Mouse (Mus musculus): ENCODE data around the gene Pigv. TPM values are rescaled to one million over a fixed set of nuclear protein-coding genes. Genes with fewer than 3 reads are reported as not detected.
"Not testable (repeated sequence)": the region's sequence is repeated elsewhere in the genome, so short reads cannot be mapped to it uniquely, and the experiment has no call there.

Pigv gene
- polyA plus RNA-seq, 1 experiment = 15.8 TPM

- TF ChIP-seq CTCF (conservative IDR thresholded peaks at IDR 0.05; ENCODE audit: insufficient read depth, insufficient read length, low read depth, low read length) (peak; percentile 95), POLR2A (IDR thresholded peaks at IDR 0.05; ENCODE audit: low read depth, low read length) (no peak)
- Histone ChIP-seq H3K4me3 (ENCODE audit: insufficient read depth, low read depth, low read length) (peak within 1 kb of the TSS; percentile 43), H3K4me1 (ENCODE audit: control insufficient read depth, insufficient read depth, low read length) (no peaks in the 10 kb centered on the region), H3K27ac (ENCODE audit: insufficient read depth, low read depth, low read length) (peak within 1 kb of the TSS; percentile 5; the same call in 1 of the 2 replicates), H3K36me3 (ENCODE audit: control insufficient read depth, insufficient read depth, low read length) (no peaks in the 10 kb centered on the region), H3K27me3 (replicated peaks; ENCODE audit: control insufficient read depth, insufficient read depth, low read length) (no peaks in the 10 kb centered on the region)
- DNase-seq = peak; percentile 91
- WGBS = 25% methylated on average over 7 of the region's 7 CpGs
These were observed 22.3 kb downstream of the Pigv start, which contains the start of gene Zdhhc18 for GRCm38 (mm10) chr4:133649989-133650699. Zdhhc18 (minus strand) TSS chr4:133650154.

GRCm38 (mm10) chr4:133649464-133649863 lies 23.0 kb downstream of the Pigv start:
- WGBS = 77% methylated on average over 5 of the region's 5 CpGs
- not testable (repeated sequence) for H3K4me3 ChIP-seq (ENCODE audit: insufficient read depth, low read depth, low read length); H3K27ac ChIP-seq (ENCODE audit: insufficient read depth, low read depth, low read length); H3K36me3 ChIP-seq (ENCODE audit: control insufficient read depth, insufficient read depth, low read length); DNase-seq; H3K27me3 ChIP-seq (replicated peaks; ENCODE audit: control insufficient read depth, insufficient read depth, low read length); H3K4me1 ChIP-seq (ENCODE audit: control insufficient read depth, insufficient read depth, low read length)

- WGBS = 55% methylated on average over 21 of the region's 21 CpGs
- Histone ChIP-seq H3K27me3 (replicated peaks; ENCODE audit: control insufficient read depth, insufficient read depth, low read length) (no peaks in the 10 kb centered on the region), H3K4me3 (ENCODE audit: insufficient read depth, low read depth, low read length) (no peak overlapping the region), H3K4me1 (ENCODE audit: control insufficient read depth, insufficient read depth, low read length) (no peaks in the 10 kb centered on the region), H3K36me3 (ENCODE audit: control insufficient read depth, insufficient read depth, low read length) (no peaks in the 10 kb centered on the region), H3K27ac (ENCODE audit: insufficient read depth, low read depth, low read length) (no peak overlapping the region)
- TF ChIP-seq CTCF (conservative IDR thresholded peaks at IDR 0.05; ENCODE audit: insufficient read depth, insufficient read length, low read depth, low read length) (no peak), POLR2A (IDR thresholded peaks at IDR 0.05; ENCODE audit: low read depth, low read length) (no peak)
- no peak for DNase-seq
These were observed 26.8 kb downstream of the Pigv start for GRCm38 (mm10) chr4:133645680-133646079.

- DNase-seq = no peak
- no peaks in the 10 kb centered on the region for H3K4me1 ChIP-seq (ENCODE audit: control insufficient read depth, insufficient read depth, low read length)
- WGBS = 94% methylated on average over 3 of the region's 3 CpGs
- H3K36me3 ChIP-seq (ENCODE audit: control insufficient read depth, insufficient read depth, low read length) = no peaks in the 10 kb centered on the region
- H3K27ac ChIP-seq (ENCODE audit: insufficient read depth, low read depth, low read length) = no peak overlapping the region
- no peaks in the 10 kb centered on the region for H3K27me3 ChIP-seq (replicated peaks; ENCODE audit: control insufficient read depth, insufficient read depth, low read length)
- TF ChIP-seq POLR2A (IDR thresholded peaks at IDR 0.05; ENCODE audit: low read depth, low read length) = no peak
- peak; percentile 31; the same call in 1 of the 2 replicates for TF ChIP-seq CTCF (conservative IDR thresholded peaks at IDR 0.05; ENCODE audit: insufficient read depth, insufficient read length, low read depth, low read length)
- no peak overlapping the region for H3K4me3 ChIP-seq (ENCODE audit: insufficient read depth, low read depth, low read length)
These were observed 27.3 kb downstream of the Pigv start for GRCm38 (mm10) chr4:133645195-133645594.

- Histone ChIP-seq H3K27me3 (replicated peaks; ENCODE audit: control insufficient read depth, insufficient read depth, low read length) (no peaks in the 10 kb centered on the region), H3K27ac (ENCODE audit: insufficient read depth, low read depth, low read length) (no peak overlapping the region), H3K4me1 (ENCODE audit: control insufficient read depth, insufficient read depth, low read length) (no peaks in the 10 kb centered on the region), H3K36me3 (ENCODE audit: control insufficient read depth, insufficient read depth, low read length) (no peaks in the 10 kb centered on the region), H3K4me3 (ENCODE audit: insufficient read depth, low read depth, low read length) (no peak overlapping the region)
- TF ChIP-seq POLR2A (IDR thresholded peaks at IDR 0.05; ENCODE audit: low read depth, low read length) = no peak
- no peak for TF ChIP-seq CTCF (conservative IDR thresholded peaks at IDR 0.05; ENCODE audit: insufficient read depth, insufficient read length, low read depth, low read length)
- WGBS = 78% methylated on average over 5 of the region's 5 CpGs
- no peak for DNase-seq
These were observed 38.4 kb downstream of the Pigv start for GRCm38 (mm10) chr4:133634043-133634410.

GRCm38 (mm10) chr4:133633332-133634042 lies 39.0 kb downstream of the Pigv start:
- Histone ChIP-seq H3K4me1 (ENCODE audit: control insufficient read depth, insufficient read depth, low read length) (no peaks in the 10 kb centered on the region), H3K27me3 (replicated peaks; ENCODE audit: control insufficient read depth, insufficient read depth, low read length) (no peaks in the 10 kb centered on the region), H3K4me3 (ENCODE audit: insufficient read depth, low read depth, low read length) (peak overlapping the region; percentile 90), H3K36me3 (ENCODE audit: control insufficient read depth, insufficient read depth, low read length) (no peaks in the 10 kb centered on the region), H3K27ac (ENCODE audit: insufficient read depth, low read depth, low read length) (peak overlapping the region; percentile 4; the same call in 1 of the 2 replicates)
- 4% methylated on average over 47 of the region's 47 CpGs for WGBS
- TF ChIP-seq POLR2A (IDR thresholded peaks at IDR 0.05; ENCODE audit: low read depth, low read length) = no peak
- TF ChIP-seq CTCF (conservative IDR thresholded peaks at IDR 0.05; ENCODE audit: insufficient read depth, insufficient read length, low read depth, low read length) = peak; percentile 63
- peak; percentile 93 for DNase-seq

Measured in kidney, adult 2 months (tissue).